Mouse (Mus musculus): Measurements from ENCODE around the gene Ankrd45. TPM values are rescaled to one million over a fixed set of nuclear protein-coding genes. Genes with fewer than 3 reads are reported as not detected.

Ankrd45 gene
- polyA plus RNA-seq (2012; fragmentation: generic; extraction: Trizol) = 0.05 TPM
- long read RNA-seq, experiment 1 = 0 reads
- long read RNA-seq, experiment 2 = 0 reads

DNA sequence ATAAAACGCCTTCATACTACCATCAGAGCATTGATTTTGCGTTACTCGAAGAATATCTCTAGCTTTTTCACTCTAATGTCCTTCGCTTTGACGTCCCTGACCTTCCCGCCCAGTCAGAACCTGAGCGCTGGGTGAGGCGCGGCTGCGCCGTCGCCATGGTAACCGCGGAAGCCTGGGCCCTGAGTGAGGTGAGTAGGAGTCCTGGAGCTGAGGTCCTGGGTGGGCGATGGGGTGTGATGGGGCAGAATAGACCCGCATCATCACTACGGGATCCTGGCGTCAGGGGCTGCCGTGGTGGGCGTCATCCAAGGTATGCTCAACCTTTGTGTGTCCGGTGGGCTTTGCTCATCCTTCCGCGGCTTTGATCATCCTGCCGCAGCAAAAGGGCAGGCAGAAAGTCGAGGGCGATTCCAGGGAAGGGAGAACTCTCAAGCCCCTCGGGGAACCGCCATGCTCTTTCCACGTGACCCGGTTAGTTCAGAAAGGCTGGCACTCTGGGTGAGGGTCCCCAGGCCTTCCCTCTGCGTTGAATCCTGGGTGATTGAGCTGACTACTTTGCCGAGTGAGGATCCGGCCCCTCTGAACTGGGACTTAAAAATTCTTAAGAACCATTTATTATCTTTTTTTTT is at the start of gene Ankrd45:
TSS of gene Ankrd45 (plus strand) at position 161 of the 629 bp plus-strand sequence.
- no peaks in the 10 kb centered on the region for H3K79me3 ChIP-seq (ENCODE audit: low read depth)
- H3K79me2 ChIP-seq (ENCODE audit: control insufficient read depth, insufficient read depth) = no peaks in the 10 kb centered on the region
- no peak within 1 kb of the TSS for H3K4me3 ChIP-seq (ENCODE audit: insufficient read depth, poor library complexity, severe bottlenecking)
- no peak within 1 kb of the TSS for H3ac ChIP-seq (ENCODE audit: control insufficient read depth, insufficient read length, low read depth)
- no peak for TF ChIP-seq FOSL1 (IDR thresholded peaks at IDR 0.05; ENCODE audit: insufficient read depth, low read length, poor library complexity, severe bottlenecking)
- TF ChIP-seq CEBPB (IDR thresholded peaks at IDR 0.05; ENCODE audit: low read depth) = no peak
- TF ChIP-seq USF1 (IDR thresholded peaks at IDR 0.05; ENCODE audit: low read depth) = no peak
- no peak for TF ChIP-seq CTCF (IDR thresholded peaks at IDR 0.05; ENCODE audit: control insufficient read depth, insufficient read depth, insufficient read length)
- no peak for TF ChIP-seq MAX (IDR thresholded peaks at IDR 0.05)
- TF ChIP-seq MYOG (IDR thresholded peaks at IDR 0.05; ENCODE audit: control insufficient read depth, extremely low read depth, insufficient read length) = no peak
- no peaks in the 10 kb centered on the region for H3K27me3 ChIP-seq (ENCODE audit: control insufficient read depth, insufficient read depth, insufficient read length)
- no peaks in the 10 kb centered on the region for H3K36me3 ChIP-seq (ENCODE audit: control insufficient read depth, insufficient read depth)

DNA sequence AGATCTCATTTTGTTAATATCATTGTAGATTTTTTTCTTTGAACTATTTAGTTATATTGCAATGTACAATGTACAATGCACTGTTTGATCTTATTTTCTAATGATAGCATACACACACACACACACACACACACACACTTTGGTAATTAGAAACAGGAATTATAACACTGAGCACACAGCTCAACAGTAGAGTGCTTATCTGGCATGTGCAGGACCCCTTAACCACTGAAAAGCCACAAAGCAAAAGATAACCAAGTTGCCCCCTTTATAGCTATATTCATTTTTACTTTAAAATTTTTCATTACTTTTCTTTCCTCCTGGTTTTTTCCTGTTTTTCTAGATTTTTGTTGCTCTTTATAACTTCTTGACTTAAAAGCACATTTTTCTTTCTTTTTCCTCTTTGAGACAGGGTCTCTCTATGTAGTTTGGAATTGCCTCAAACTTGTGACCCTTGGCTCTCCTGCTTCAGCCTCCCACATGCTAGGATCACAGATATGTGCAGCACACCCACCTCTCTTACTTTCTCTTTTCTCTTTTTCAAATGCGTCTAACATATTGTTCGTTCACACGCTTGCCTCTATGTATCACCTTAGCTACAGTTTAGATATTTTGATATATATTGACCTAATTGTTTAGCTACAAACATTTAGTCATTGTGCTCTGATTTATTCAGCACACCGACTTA is 42.6 kb upstream of the Ankrd45 start:
- Histone ChIP-seq H3K27me3 (ENCODE audit: control insufficient read depth, insufficient read depth, insufficient read length) (no peaks in the 10 kb centered on the region), H3K79me3 (ENCODE audit: low read depth) (no peaks in the 10 kb centered on the region), H3K4me3 (ENCODE audit: insufficient read depth, poor library complexity, severe bottlenecking) (no peak overlapping the region), H3K79me2 (ENCODE audit: control insufficient read depth, insufficient read depth) (no peaks in the 10 kb centered on the region), H3K36me3 (ENCODE audit: control insufficient read depth, insufficient read depth) (peaks cover 41% of the 10 kb centered on the region), H3ac (ENCODE audit: control insufficient read depth, insufficient read length, low read depth) (no peak overlapping the region)
- no peak for TF ChIP-seq MAX (IDR thresholded peaks at IDR 0.05)
- TF ChIP-seq MYOG (IDR thresholded peaks at IDR 0.05; ENCODE audit: control insufficient read depth, extremely low read depth, insufficient read length) = no peak
- TF ChIP-seq CTCF (IDR thresholded peaks at IDR 0.05; ENCODE audit: control insufficient read depth, insufficient read depth, insufficient read length) = no peak
- no peak for TF ChIP-seq CEBPB (IDR thresholded peaks at IDR 0.05; ENCODE audit: low read depth)
- no peak for TF ChIP-seq USF1 (IDR thresholded peaks at IDR 0.05; ENCODE audit: low read depth)
- no peak for TF ChIP-seq MYOD1 (IDR thresholded peaks at IDR 0.05; ENCODE audit: control insufficient read depth, insufficient read length, low read depth)
- TF ChIP-seq FOSL1 (IDR thresholded peaks at IDR 0.05; ENCODE audit: insufficient read depth, low read length, poor library complexity, severe bottlenecking) = no peak

DNA sequence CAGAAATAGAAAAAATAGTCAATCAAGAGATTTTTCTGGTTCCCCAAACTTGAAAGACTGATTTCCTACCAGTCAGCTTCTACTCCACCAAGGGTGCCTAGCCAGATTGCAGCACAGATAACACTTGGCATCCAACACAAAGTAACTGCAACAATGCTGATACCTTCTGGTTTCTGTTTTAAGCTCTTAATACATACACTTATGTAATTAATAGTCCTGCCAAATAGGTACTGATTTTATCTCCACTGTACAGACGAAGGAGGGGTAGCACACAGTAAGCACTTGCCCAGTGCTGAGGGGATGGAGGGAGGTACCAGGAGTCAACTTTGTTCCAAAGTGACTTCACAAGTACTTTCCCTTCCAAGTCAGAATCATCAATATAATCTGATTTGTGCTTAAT is 38.6 kb upstream of the Ankrd45 start:
- H3K27me3 ChIP-seq (ENCODE audit: control insufficient read depth, insufficient read depth, insufficient read length) = no peaks in the 10 kb centered on the region
- no peak overlapping the region for H3K4me3 ChIP-seq (ENCODE audit: insufficient read depth, poor library complexity, severe bottlenecking)
- TF ChIP-seq CEBPB (IDR thresholded peaks at IDR 0.05; ENCODE audit: low read depth) (no peak), FOSL1 (IDR thresholded peaks at IDR 0.05; ENCODE audit: insufficient read depth, low read length, poor library complexity, severe bottlenecking) (no peak), MAX (IDR thresholded peaks at IDR 0.05) (no peak), MYOG (IDR thresholded peaks at IDR 0.05; ENCODE audit: control insufficient read depth, extremely low read depth, insufficient read length) (no peak), USF1 (IDR thresholded peaks at IDR 0.05; ENCODE audit: low read depth) (no peak), CTCF (IDR thresholded peaks at IDR 0.05; ENCODE audit: control insufficient read depth, insufficient read depth, insufficient read length) (no peak), MYOD1 (IDR thresholded peaks at IDR 0.05; ENCODE audit: control insufficient read depth, insufficient read length, low read depth) (no peak)
- no peak overlapping the region for H3ac ChIP-seq (ENCODE audit: control insufficient read depth, insufficient read length, low read depth)
- H3K79me3 ChIP-seq (ENCODE audit: low read depth) = no peaks in the 10 kb centered on the region
- peaks cover 37% of the 10 kb centered on the region for H3K36me3 ChIP-seq (ENCODE audit: control insufficient read depth, insufficient read depth)
- H3K79me2 ChIP-seq (ENCODE audit: control insufficient read depth, insufficient read depth) = no peaks in the 10 kb centered on the region

DNA sequence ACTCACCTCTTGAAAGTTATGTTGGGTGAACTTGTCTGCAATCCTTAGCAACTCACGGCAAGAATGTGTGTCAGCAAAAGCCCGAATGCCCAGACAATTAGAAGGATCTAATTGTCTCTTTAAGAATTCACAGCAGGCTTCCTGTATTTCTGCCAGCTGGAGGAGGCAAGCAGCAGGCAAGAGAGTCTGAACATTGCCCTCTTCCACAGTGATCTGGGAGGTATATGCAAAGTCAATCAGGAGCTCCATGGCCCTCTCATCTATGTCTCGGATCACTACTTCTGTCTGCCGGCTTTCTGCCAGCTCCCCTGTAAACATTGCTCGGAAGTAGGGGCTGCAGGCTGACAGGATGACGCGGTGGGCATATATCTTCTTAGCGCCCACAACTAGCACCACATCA is 33.3 kb upstream of the Ankrd45 start:
- no peaks in the 10 kb centered on the region for H3K27me3 ChIP-seq (ENCODE audit: control insufficient read depth, insufficient read depth, insufficient read length)
- no peaks in the 10 kb centered on the region for H3K79me3 ChIP-seq (ENCODE audit: low read depth)
- H3K79me2 ChIP-seq (ENCODE audit: control insufficient read depth, insufficient read depth) = no peaks in the 10 kb centered on the region
- TF ChIP-seq MYOD1 (IDR thresholded peaks at IDR 0.05; ENCODE audit: control insufficient read depth, insufficient read length, low read depth) (no peak), FOSL1 (IDR thresholded peaks at IDR 0.05; ENCODE audit: insufficient read depth, low read length, poor library complexity, severe bottlenecking) (no peak), MYOG (IDR thresholded peaks at IDR 0.05; ENCODE audit: control insufficient read depth, extremely low read depth, insufficient read length) (no peak), CEBPB (IDR thresholded peaks at IDR 0.05; ENCODE audit: low read depth) (no peak), CTCF (IDR thresholded peaks at IDR 0.05; ENCODE audit: control insufficient read depth, insufficient read depth, insufficient read length) (no peak), USF1 (IDR thresholded peaks at IDR 0.05; ENCODE audit: low read depth) (no peak), MAX (IDR thresholded peaks at IDR 0.05) (no peak)
- H3K4me3 ChIP-seq (ENCODE audit: insufficient read depth, poor library complexity, severe bottlenecking) = no peak overlapping the region
- peaks cover 19% of the 10 kb centered on the region for H3K36me3 ChIP-seq (ENCODE audit: control insufficient read depth, insufficient read depth)
- H3ac ChIP-seq (ENCODE audit: control insufficient read depth, insufficient read length, low read depth) = no peak overlapping the region

GRCm38 (mm10) chr1:161114591-161114990 is 27.9 kb upstream of the Ankrd45 start:
- Histone ChIP-seq H3K79me3 (ENCODE audit: low read depth) (peaks cover 2% of the 10 kb centered on the region), H3ac (ENCODE audit: control insufficient read depth, insufficient read length, low read depth) (no peak overlapping the region), H3K27me3 (ENCODE audit: control insufficient read depth, insufficient read depth, insufficient read length) (no peaks in the 10 kb centered on the region), H3K79me2 (ENCODE audit: control insufficient read depth, insufficient read depth) (no peaks in the 10 kb centered on the region), H3K36me3 (ENCODE audit: control insufficient read depth, insufficient read depth) (no peaks in the 10 kb centered on the region), H3K4me3 (ENCODE audit: insufficient read depth, poor library complexity, severe bottlenecking) (no peak overlapping the region)
- TF ChIP-seq USF1 (IDR thresholded peaks at IDR 0.05; ENCODE audit: low read depth) = no peak
- TF ChIP-seq MYOG (IDR thresholded peaks at IDR 0.05; ENCODE audit: control insufficient read depth, extremely low read depth, insufficient read length) = no peak
- TF ChIP-seq FOSL1 (IDR thresholded peaks at IDR 0.05; ENCODE audit: insufficient read depth, low read length, poor library complexity, severe bottlenecking) = no peak
- TF ChIP-seq MYOD1 (IDR thresholded peaks at IDR 0.05; ENCODE audit: control insufficient read depth, insufficient read length, low read depth) = no peak
- TF ChIP-seq CEBPB (IDR thresholded peaks at IDR 0.05; ENCODE audit: low read depth) = no peak
- no peak for TF ChIP-seq MAX (IDR thresholded peaks at IDR 0.05)
- TF ChIP-seq CTCF (IDR thresholded peaks at IDR 0.05; ENCODE audit: control insufficient read depth, insufficient read depth, insufficient read length) = no peak

Data from C2C12 (cell line).